Comparison of ENCODE assay signal across 22 mouse cellular contexts in the genomic region with DNA sequence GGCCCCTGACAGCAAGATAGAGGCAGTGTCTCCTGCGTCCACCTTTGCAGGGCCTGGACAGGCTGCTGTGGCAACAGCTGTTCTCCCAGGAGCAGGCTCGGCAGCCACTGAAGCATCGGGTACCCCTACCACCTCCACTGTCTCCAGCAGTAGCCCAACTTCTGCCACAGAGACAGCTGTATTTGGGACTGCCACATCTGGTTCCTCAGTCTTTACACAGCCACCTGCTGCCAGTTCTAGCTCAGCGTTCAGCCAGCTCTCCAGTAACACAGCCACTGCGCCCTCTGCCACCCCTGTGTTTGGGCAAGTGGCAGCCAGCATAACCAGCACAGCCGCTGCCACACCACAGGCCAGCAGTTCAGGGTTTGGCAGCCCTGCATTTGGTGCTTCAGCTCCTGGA.
"Had no signal": no experiment of that assay in that cellular context is flagged by ENCODE, and none has a peak within 500 bp of the region (broad histone marks: within the 10 kb centered on the region; RNA-seq: fewer than 3 reads in every experiment).

No protein-coding gene starts in this region.

- DNase-seq: kidney, adult 18-20 months; kidney, adult 9 months; kidney, postnatal 14 days; layer of hippocampus, postnatal 36 days; left cerebral cortex, postnatal 4 days; lung, adult 18-20 months; lung, postnatal 10 days; lung, postnatal 36 days had no signal

- H3K4me3 ChIP-seq: left cerebral cortex, adult 2 months; limb, embryonic 12.5 days; limb, embryonic 15.5 days; liver, embryonic 12.5 days; liver, embryonic 15.5 days; lung, embryonic 15.5 days; megakaryocyte, embryonic 14.5 days; midbrain, embryonic 10.5 days; midbrain, embryonic 13.5 days; myocyte; stomach, embryonic 15.5 days had no signal

- H3K9ac ChIP-seq: limb, embryonic 12.5 days; limb, embryonic 15.5 days; liver, embryonic 12.5 days; liver, embryonic 15.5 days; lung, embryonic 15.5 days; midbrain, embryonic 13.5 days; stomach, embryonic 15.5 days had no signal

- ATAC-seq: inflammation-experienced regulatory T-cells, adult 6 months; intestine, embryonic 16.5 days; liver, embryonic 12.5 days; midbrain, embryonic 13.5 days; midbrain, embryonic 16.5 days had no signal

- H3K27ac ChIP-seq: left cerebral cortex, adult 2 months; limb, embryonic 12.5 days; limb, embryonic 15.5 days; liver, embryonic 12.5 days; liver, embryonic 15.5 days; lung, embryonic 15.5 days; midbrain, embryonic 10.5 days; midbrain, embryonic 13.5 days; stomach, embryonic 15.5 days had no signal

- H3K4me1 ChIP-seq: limb, embryonic 12.5 days; limb, embryonic 15.5 days; liver, embryonic 12.5 days; liver, embryonic 15.5 days; lung, embryonic 15.5 days; midbrain, embryonic 10.5 days; midbrain, embryonic 13.5 days; stomach, embryonic 15.5 days had no signal

- H3K4me2 ChIP-seq: limb, embryonic 12.5 days; limb, embryonic 15.5 days; liver, embryonic 12.5 days; liver, embryonic 15.5 days; lung, embryonic 15.5 days; midbrain, embryonic 13.5 days; stomach, embryonic 15.5 days had no signal

- H3K9me3 ChIP-seq: limb, embryonic 12.5 days; limb, embryonic 15.5 days; liver, embryonic 12.5 days; liver, embryonic 15.5 days; lung, embryonic 15.5 days; megakaryocyte, embryonic 14.5 days; midbrain, embryonic 10.5 days; midbrain, embryonic 13.5 days; stomach, embryonic 15.5 days had no signal

- H3K27me3 ChIP-seq: limb, embryonic 12.5 days; limb, embryonic 15.5 days; liver, embryonic 12.5 days; liver, embryonic 15.5 days; lung, embryonic 15.5 days; megakaryocyte, embryonic 14.5 days; midbrain, embryonic 13.5 days; stomach, embryonic 15.5 days had no signal
